Mouse (Mus musculus) small intestine, adult 2 months (tissue): ENCODE measurements at regions not wholly inside any gene's neighbourhood (a gene's known extent, or its start where the extent isn't known, plus 50 kb on each side); places are given as distances from the start of the nearest gene placed in this dataset.
A peak's percentile ranks its signal among the peaks of the same experiment; 100 is the strongest.

Source experiments
- H3K27ac ChIP-seq: fragments of 200-500 bp; 2 replicates; pipeline ENCODE4 v1.5.1; 2012; ENCODE audit warnings: low read depth, low read length, control low read depth, inconsistent platforms; ENCODE audit not compliant: insufficient read depth
- H3K27me3 ChIP-seq: fragments of 200-500 bp; 2 replicates; pipeline ENCODE4 v1.6.1; 2012; ENCODE audit warnings: mild to moderate bottlenecking, moderate library complexity, low read length, inconsistent platforms; ENCODE audit not compliant: control insufficient read depth, insufficient read depth
- H3K36me3 ChIP-seq: fragments of 200-500 bp; 2 replicates; pipeline ENCODE4 v1.6.1; 2012; ENCODE audit warnings: mild to moderate bottlenecking, low read length, control low read depth, inconsistent platforms; ENCODE audit not compliant: control insufficient read depth, insufficient read depth
- H3K4me1 ChIP-seq: fragments of 200-500 bp; 2 replicates; pipeline ENCODE4 v1.6.1; 2012; ENCODE audit warnings: low read length, inconsistent platforms, mixed read lengths; ENCODE audit not compliant: control insufficient read depth, insufficient read depth, insufficient read length
- H3K4me3 ChIP-seq: fragments of 200-500 bp; 2 replicates; pipeline ENCODE4 v1.5.1; 2012; ENCODE audit warnings: low read depth, mild to moderate bottlenecking, control low read depth, inconsistent platforms, low read length, moderate library complexity
- CTCF ChIP-seq: fragments of 200-500 bp; IDR thresholded peaks from 2 replicates; pipeline ENCODE4 v1.5.1; 2012; ENCODE audit warnings: low read depth, mild to moderate bottlenecking, control low read depth, inconsistent platforms, low read length, moderate library complexity, mixed read lengths; ENCODE audit not compliant: insufficient replicate concordance, insufficient read length; ENCODE audit errors: extremely low read depth
- POLR2A ChIP-seq: fragments of 200-500 bp; IDR thresholded peaks from 2 replicates; pipeline ENCODE4 v1.6.1; 2012; ENCODE audit warnings: low read depth, mild to moderate bottlenecking, control low read depth, inconsistent platforms, low read length, moderate library complexity
- WGBS: fragments of 180-500 bp; shearing (Covaris S2); methylation state at CpG from one replicate; pipeline ENCODE4 v1.1.7; 2018; 5-methylcytosine and 5-hydroxymethylcytosine counted together

GRCm38 (mm10) chr12:110204246-110204989 is 74.5 kb upstream of the Dio3 start:
- Histone ChIP-seq H3K27ac (peak overlapping the region; percentile 65), H3K36me3 (no peaks in the 10 kb centered on the region), H3K4me3 (no peak overlapping the region), H3K27me3 (no peaks in the 10 kb centered on the region), H3K4me1 (peaks cover 21% of the 10 kb centered on the region)
- WGBS = 19% methylated on average over 6 of the region's 6 CpGs
- TF ChIP-seq POLR2A = no peak
- no peak for TF ChIP-seq CTCF

GRCm38 (mm10) chr12:110206271-110206670 is 72.6 kb upstream of the Dio3 start:
- Histone ChIP-seq H3K36me3 (no peaks in the 10 kb centered on the region), H3K27me3 (no peaks in the 10 kb centered on the region), H3K27ac (no peak overlapping the region), H3K4me1 (peaks cover 21% of the 10 kb centered on the region; the same call in 1 of the 2 replicates), H3K4me3 (no peak overlapping the region)
- TF ChIP-seq CTCF = no peak
- no peak for TF ChIP-seq POLR2A
- 17% methylated on average over 5 of the region's 5 CpGs for WGBS

- Histone ChIP-seq H3K36me3 (no peaks in the 10 kb centered on the region), H3K4me1 (peaks cover 21% of the 10 kb centered on the region; the same call in 1 of the 2 replicates), H3K4me3 (no peak overlapping the region), H3K27ac (no peak overlapping the region), H3K27me3 (no peaks in the 10 kb centered on the region)
- TF ChIP-seq CTCF = no peak
- TF ChIP-seq POLR2A = no peak
- WGBS = 18% methylated on average over 6 of the region's 6 CpGs
Observed at GRCm38 (mm10) chr12:110206812-110207211, 72.1 kb upstream of the Dio3 start.

DNA sequence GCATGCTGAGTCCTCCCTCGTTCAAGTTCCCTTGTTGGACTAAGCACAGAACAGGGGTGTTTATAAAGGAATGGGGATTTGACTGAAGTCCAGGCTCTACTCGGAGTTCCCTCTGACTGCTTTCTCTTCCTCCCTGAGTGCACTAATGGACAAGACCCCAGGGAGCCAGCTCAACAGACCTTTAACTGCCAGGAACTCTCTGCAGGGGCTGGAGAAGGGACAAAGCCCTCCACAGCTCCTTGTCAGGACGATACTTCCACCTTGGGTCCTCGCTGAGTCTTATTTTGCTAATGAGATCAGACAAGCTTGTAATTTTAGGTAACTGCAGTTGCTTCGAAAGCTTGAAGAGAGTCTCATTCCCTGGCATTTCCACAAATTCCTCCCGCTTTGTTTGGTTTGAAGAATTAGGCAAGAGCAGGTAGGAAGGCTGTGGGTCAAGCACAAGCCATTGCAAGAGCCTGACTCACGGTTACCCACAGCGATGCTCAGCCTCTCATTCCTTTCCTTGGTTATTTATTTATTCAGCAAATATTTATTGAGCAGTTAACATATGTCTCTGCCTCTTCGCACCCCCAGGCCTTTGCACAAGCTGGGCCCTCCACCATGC is 71.5 kb upstream of the Dio3 start:
- peaks cover 21% of the 10 kb centered on the region; the same call in 1 of the 2 replicates for H3K4me1 ChIP-seq
- H3K36me3 ChIP-seq = no peaks in the 10 kb centered on the region
- TF ChIP-seq POLR2A (no peak), CTCF (no peak)
- H3K27me3 ChIP-seq = no peaks in the 10 kb centered on the region
- 60% methylated on average over 9 of the region's 9 CpGs for WGBS
- H3K4me3 ChIP-seq = no peak overlapping the region
- no peak overlapping the region for H3K27ac ChIP-seq

GRCm38 (mm10) chr12:110212716-110213115 is 66.2 kb upstream of the Dio3 start:
- no peak overlapping the region for H3K27ac ChIP-seq
- H3K27me3 ChIP-seq = no peaks in the 10 kb centered on the region
- H3K4me3 ChIP-seq = no peak overlapping the region
- TF ChIP-seq CTCF (no peak), POLR2A (no peak)
- H3K36me3 ChIP-seq = no peaks in the 10 kb centered on the region
- 22% methylated on average over 4 of the region's 4 CpGs for WGBS
- H3K4me1 ChIP-seq = peaks cover 5% of the 10 kb centered on the region; the same call in 1 of the 2 replicates

DNA sequence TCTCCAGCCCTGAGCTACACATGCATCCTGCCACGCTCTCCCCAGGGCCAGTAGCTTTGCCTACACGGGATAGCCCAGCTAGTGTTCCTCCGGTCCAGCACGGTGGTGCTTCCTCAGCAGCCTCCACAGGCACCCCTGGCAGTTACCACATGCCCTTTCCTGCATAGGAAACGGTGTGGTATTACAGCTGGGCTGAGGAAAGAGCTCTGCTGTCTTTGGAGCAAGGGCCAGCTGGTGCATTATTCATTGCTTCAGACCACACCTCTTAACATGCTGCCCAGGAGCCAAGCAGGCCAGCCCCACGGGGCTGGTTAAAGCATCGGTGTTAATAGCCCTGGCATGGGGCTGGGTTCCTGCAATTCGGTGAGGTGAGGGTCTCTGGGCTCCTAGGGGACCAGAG is 64.0 kb upstream of the Dio3 start:
- Histone ChIP-seq H3K36me3 (no peaks in the 10 kb centered on the region), H3K27ac (no peak overlapping the region), H3K4me3 (no peak overlapping the region), H3K4me1 (peaks cover 5% of the 10 kb centered on the region; the same call in 1 of the 2 replicates), H3K27me3 (no peaks in the 10 kb centered on the region)
- 41% methylated on average over 8 of the region's 8 CpGs for WGBS
- TF ChIP-seq POLR2A (no peak), CTCF (no peak)

- no peak for TF ChIP-seq POLR2A
- no peak for TF ChIP-seq CTCF
- Histone ChIP-seq H3K36me3 (no peaks in the 10 kb centered on the region), H3K27me3 (no peaks in the 10 kb centered on the region), H3K27ac (no peak overlapping the region), H3K4me1 (peaks cover 8% of the 10 kb centered on the region; the same call in 1 of the 2 replicates), H3K4me3 (no peak overlapping the region)
- 52% methylated on average over 6 of the region's 6 CpGs for WGBS
Observed at GRCm38 (mm10) chr12:110215311-110215710, 63.6 kb upstream of the Dio3 start.

DNA sequence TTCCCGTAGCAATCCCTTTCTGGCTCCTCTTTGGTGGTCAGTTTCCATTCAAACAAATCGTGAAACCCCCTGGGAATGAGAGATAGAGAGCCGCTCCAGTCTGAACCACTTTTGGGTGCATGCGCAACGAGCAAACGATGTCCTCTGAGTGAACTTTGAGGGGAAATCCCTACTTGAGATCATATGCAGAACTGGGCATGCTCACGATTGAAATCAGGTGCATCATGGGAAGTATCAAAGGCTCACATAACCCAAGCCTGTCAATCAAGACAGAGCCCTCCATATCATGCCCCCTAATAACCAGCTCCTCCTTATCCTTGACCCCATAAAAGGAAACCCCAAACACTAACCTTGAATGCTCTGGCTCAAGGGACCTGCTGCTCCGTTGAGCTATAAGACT is 59.1 kb upstream of the Dio3 start:
- H3K27me3 ChIP-seq = no peaks in the 10 kb centered on the region
- 0 out of 2 replicates have a peak overlapping the region, but pooled peaks have one; percentile 37 for H3K27ac ChIP-seq
- H3K4me1 ChIP-seq = peaks cover 13% of the 10 kb centered on the region; the same call in 1 of the 2 replicates
- 24% methylated on average over 8 of the region's 8 CpGs for WGBS
- TF ChIP-seq CTCF (no peak), POLR2A (no peak)
- H3K4me3 ChIP-seq = no peak overlapping the region
- no peaks in the 10 kb centered on the region for H3K36me3 ChIP-seq
